31 mouse cellular contexts compared by ENCODE assay signal in the genomic region with DNA sequence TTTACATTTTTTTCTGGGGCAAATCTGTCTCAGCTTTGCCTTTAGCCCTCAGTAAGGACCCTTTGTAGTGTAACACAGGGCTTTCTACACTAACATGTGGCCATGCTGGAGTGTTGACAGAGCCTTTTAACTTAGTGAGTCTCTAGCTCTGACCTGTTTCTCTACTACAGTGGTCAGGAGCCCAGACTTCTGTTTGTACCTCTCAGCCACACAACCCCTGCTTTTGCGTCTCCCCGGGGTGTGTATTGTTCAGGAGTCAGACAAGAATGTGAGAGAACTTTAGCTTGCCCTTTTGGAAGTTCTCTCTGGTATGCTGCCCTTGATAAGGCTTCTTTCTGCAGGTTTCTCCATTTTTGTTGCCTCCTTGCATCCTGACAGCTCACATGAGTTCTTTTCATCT.
DNase-seq lines count a peak whose midpoint lies in the region; ATAC-seq and TF ChIP-seq lines count a peak whose summit lies in the region.
"Had no signal": no experiment of that assay in that cellular context is flagged by ENCODE, and none has a peak within 500 bp of the region (broad histone marks: within the 10 kb centered on the region; RNA-seq: fewer than 3 reads in every experiment).

No protein-coding gene starts in this region.

- peak; percentile 6 for DNase-seq in embryo, embryonic 10.5 days (ENCODE audit: low spot score)
- no peak for DNase-seq in embryo, embryonic 11 days
- no peak for DNase-seq in heart, adult 8-10 months (ENCODE audit: low spot score)
- DNase-seq in lung, embryonic 14.5 days: no peak
- no peak for DNase-seq in lung, postnatal 14 days
- peak; percentile 34 for DNase-seq in forelimb bud, embryonic 11.5 days (ENCODE audit: low read depth, low spot score)
- DNase-seq: adrenal gland, postnatal 10 days; cerebellum, adult 8-10 months; cerebellum, postnatal 25 days; gastrocnemius, postnatal 25 days; heart, adult 2 months; kidney, adult 8-10 months; kidney, postnatal 14 days; layer of hippocampus, adult 9-11 months; liver, embryonic 13.5 days; lung, adult 18-20 months; right cerebral cortex, postnatal 25 days; thymus, postnatal 14 days had no signal

- H3K36me3 ChIP-seq in heart, embryonic 14.5 days (ENCODE audit: control insufficient read depth, insufficient read depth, low read length): peaks cover 32% of the 10 kb centered on the region
- H3K36me3 ChIP-seq in lung, embryonic 14.5 days (ENCODE audit: insufficient read depth): peaks cover 22% of the 10 kb centered on the region
- H3K36me3 ChIP-seq: midbrain, embryonic 15.5 days had no signal

- peak overlapping the region; percentile 44; the same call in 1 of the 2 replicates for H3K9ac ChIP-seq in heart, embryonic 14.5 days (ENCODE audit: low read length)
- H3K9ac ChIP-seq in lung, embryonic 14.5 days: no peak overlapping the region
- H3K9ac ChIP-seq: embryonic facial prominence, embryonic 12.5 days; hindbrain, embryonic 12.5 days; intestine, embryonic 15.5 days; limb, embryonic 15.5 days; liver, embryonic 13.5 days; midbrain, embryonic 15.5 days; neural tube, embryonic 15.5 days; stomach, embryonic 15.5 days had no signal

- WGBS in heart, embryonic 14.5 days: 6% methylated on average over 2 of the region's 2 CpGs
- WGBS in lung, embryonic 14.5 days: 56% methylated on average over 2 of the region's 2 CpGs

- no peak overlapping the region for H3K4me3 ChIP-seq in heart, embryonic 14.5 days (ENCODE audit: control insufficient read depth in 1 of 2, insufficient read depth in 1 of 2, low read depth in 1 of 2, low read length in 2 of 2)
- H3K4me3 ChIP-seq in lung, embryonic 14.5 days (ENCODE audit: low read depth, low read length): no peak overlapping the region
- H3K4me3 ChIP-seq: embryonic facial prominence, embryonic 12.5 days; heart, adult 2 months; hindbrain, embryonic 12.5 days; intestine, embryonic 15.5 days; limb, embryonic 10.5 days; limb, embryonic 15.5 days; liver, embryonic 13.5 days; midbrain, embryonic 10.5 days; midbrain, embryonic 15.5 days; neural tube, embryonic 15.5 days; stomach, embryonic 15.5 days had no signal

- no peak for ATAC-seq in heart, embryonic 14.5 days (ENCODE audit: insufficient number of reproducible peaks, insufficient read depth, low FRiP score, low read depth)
- ATAC-seq in lung, embryonic 14.5 days (ENCODE audit: insufficient read depth): no peak
- ATAC-seq: forebrain, embryonic 14.5 days; hindbrain, postnatal 0 days; intestine, embryonic 15.5 days; midbrain, embryonic 15.5 days had no signal

- TF ChIP-seq CTCF in lung, embryonic 14.5 days (IDR thresholded peaks at IDR 0.05; ENCODE audit: low read depth): no peak

- no peaks in the 10 kb centered on the region for H3K27me3 ChIP-seq in heart, embryonic 14.5 days (ENCODE audit: control insufficient read depth, insufficient read depth, low read length)
- H3K27me3 ChIP-seq in lung, embryonic 14.5 days (ENCODE audit: insufficient read depth, low read length): no peaks in the 10 kb centered on the region
- H3K27me3 ChIP-seq: CH12.LX; embryonic facial prominence, embryonic 12.5 days; hindbrain, embryonic 12.5 days; intestine, embryonic 15.5 days; limb, embryonic 15.5 days; liver, embryonic 13.5 days; midbrain, embryonic 15.5 days; neural tube, embryonic 15.5 days; stomach, embryonic 15.5 days had no signal

- H3K9me3 ChIP-seq in heart, embryonic 14.5 days (ENCODE audit: control insufficient read depth, low read length): no peaks in the 10 kb centered on the region
- H3K9me3 ChIP-seq in lung, embryonic 14.5 days (ENCODE audit: low read depth, low read length): no peaks in the 10 kb centered on the region
- H3K9me3 ChIP-seq: embryonic facial prominence, embryonic 12.5 days; hindbrain, embryonic 12.5 days; intestine, embryonic 15.5 days; limb, embryonic 10.5 days; limb, embryonic 15.5 days; liver, embryonic 13.5 days; midbrain, embryonic 15.5 days; neural tube, embryonic 15.5 days; stomach, embryonic 15.5 days had no signal

- H3K4me2 ChIP-seq in heart, embryonic 14.5 days (ENCODE audit: low read length): peak overlapping the region; percentile 21; the same call in 1 of the 2 replicates
- H3K4me2 ChIP-seq in lung, embryonic 14.5 days: no peak overlapping the region
- H3K4me2 ChIP-seq: embryonic facial prominence, embryonic 12.5 days; hindbrain, embryonic 12.5 days; intestine, embryonic 15.5 days; limb, embryonic 15.5 days; liver, embryonic 13.5 days; midbrain, embryonic 15.5 days; neural tube, embryonic 15.5 days; stomach, embryonic 15.5 days had no signal

- H3K27ac ChIP-seq in heart, embryonic 14.5 days (replicated peaks in 1 of 2; ENCODE audit: control insufficient read depth in 1 of 2, insufficient read depth in 1 of 2, low read depth in 2 of 2, low read length in 2 of 2): peak overlapping the region; percentile 60 to 61
- 0 out of 2 replicates have a peak overlapping the region, but pooled peaks have one; percentile 21 for H3K27ac ChIP-seq in lung, embryonic 14.5 days (ENCODE audit: low read depth)
- H3K27ac ChIP-seq: embryonic facial prominence, embryonic 12.5 days; heart, adult 2 months; hindbrain, embryonic 12.5 days; hindbrain, postnatal 0 days; intestine, embryonic 15.5 days; limb, embryonic 10.5 days; limb, embryonic 15.5 days; liver, embryonic 13.5 days; midbrain, embryonic 10.5 days; midbrain, embryonic 15.5 days; neural tube, embryonic 15.5 days; stomach, embryonic 15.5 days had no signal

- H3K4me1 ChIP-seq in heart, embryonic 14.5 days (ENCODE audit: control insufficient read depth in 2 of 2, insufficient read depth in 2 of 2, low read length in 2 of 2): peaks cover 16 to 31% of the 10 kb centered on the region in 2 experiments
- H3K4me1 ChIP-seq in lung, embryonic 14.5 days (ENCODE audit: insufficient read depth): 0 out of 2 replicates have a peak, but pooled peaks cover 5% of the 10 kb centered on the region
- H3K4me1 ChIP-seq: embryonic facial prominence, embryonic 12.5 days; hindbrain, embryonic 12.5 days; midbrain, embryonic 10.5 days; midbrain, embryonic 15.5 days had no signal

Comparison
In these comparisons a context has a peak if more than half of its experiments do, and no peak if none do; other contexts are left out.
1. DNase-seq: peak in embryo, embryonic 10.5 days (single experiment) and forelimb bud, embryonic 11.5 days (single experiment); none in embryo, embryonic 11 days (single experiment), heart, adult 8-10 months (single experiment), lung, embryonic 14.5 days (single experiment) and lung, postnatal 14 days (single experiment).